Mouse (Mus musculus) neural tube, embryonic 13.5 days (tissue): ENCODE results near the gene Crybg2. TPM values are rescaled to one million over a fixed set of nuclear protein-coding genes. Genes with fewer than 3 reads are reported as not detected.

Source experiments
- ATAC-seq: fragments of 200-750 bp; cut with Nextera tagmentation; 2 replicates; pipeline ENCODE4 v1.8.0; 2017; ENCODE audit warnings: low read depth, mild to moderate bottlenecking, moderate TSS enrichment, moderate library complexity
- H3K27ac ChIP-seq: fragments of 300-500 bp; sonication (generic); replicated peaks from 2 replicates; pipeline ENCODE4 v1.5.1; 2015; ENCODE audit warnings: moderate library complexity, mild to moderate bottlenecking, inconsistent platforms
- H3K27me3 ChIP-seq: fragments of 300-500 bp; sonication (generic); 2 replicates; pipeline ENCODE4 v1.6.1; 2015; ENCODE audit warnings: mild to moderate bottlenecking, inconsistent platforms
- H3K36me3 ChIP-seq: fragments of 300-500 bp; sonication (generic); 2 replicates; pipeline ENCODE4 v1.6.1; 2015; ENCODE audit warnings: mild to moderate bottlenecking, inconsistent platforms
- H3K4me1 ChIP-seq: fragments of 300-500 bp; sonication (generic); replicated peaks from 2 replicates; pipeline ENCODE4 v1.6.1; 2015; ENCODE audit warnings: inconsistent platforms
- H3K4me2 ChIP-seq: fragments of 300-500 bp; sonication (generic); 2 replicates; pipeline ENCODE4 v1.6.1; 2015; ENCODE audit warnings: inconsistent platforms, mild to moderate bottlenecking, moderate library complexity
- H3K4me3 ChIP-seq: fragments of 300-500 bp; sonication (generic); 2 replicates; pipeline ENCODE4 v1.5.1; 2015; ENCODE audit warnings: mild to moderate bottlenecking, inconsistent platforms
- H3K9ac ChIP-seq: fragments of 300-500 bp; sonication (generic); 2 replicates; pipeline ENCODE4 v1.6.1; 2015; ENCODE audit warnings: moderate library complexity, mild to moderate bottlenecking, inconsistent platforms
- H3K9me3 ChIP-seq: fragments of 300-500 bp; sonication (generic); 2 replicates; pipeline ENCODE4 v1.6.1; 2016; ENCODE audit warnings: inconsistent platforms
- WGBS: fragments of 180-500 bp; shearing (Covaris S2); methylation state at CpG from one replicate; pipeline ENCODE4 v1.1.7; 2015; 5-methylcytosine and 5-hydroxymethylcytosine counted together
- polyA plus RNA-seq: library from polyadenylated mRNA; unstranded; fragments of >200 nt; fragmentation: Nextera tagmentation; extraction: Ambion mirVana; gene quantifications from 2 replicates; pipeline ENCODE4 v1.2.1, GENCODE M21; 2015

The Crybg2 gene
- polyA plus RNA-seq, 1 experiment from 2014 or later = 1.7 TPM

GRCm38 (mm10) chr4:134061944-134062446 is 1.4 kb downstream of the Crybg2 start:
- no peak overlapping the region for H3K9ac ChIP-seq
- WGBS = 54% methylated on average over 8 of the region's 8 CpGs
- H3K4me1 ChIP-seq = no peaks in the 10 kb centered on the region
- no peak overlapping the region for H3K4me2 ChIP-seq
- H3K36me3 ChIP-seq = no peaks in the 10 kb centered on the region
- no peaks in the 10 kb centered on the region for H3K9me3 ChIP-seq
- peaks cover 31% of the 10 kb centered on the region for H3K27me3 ChIP-seq
- no peak overlapping the region for H3K4me3 ChIP-seq
- no peak overlapping the region for H3K27ac ChIP-seq
- ATAC-seq = no peak

DNA sequence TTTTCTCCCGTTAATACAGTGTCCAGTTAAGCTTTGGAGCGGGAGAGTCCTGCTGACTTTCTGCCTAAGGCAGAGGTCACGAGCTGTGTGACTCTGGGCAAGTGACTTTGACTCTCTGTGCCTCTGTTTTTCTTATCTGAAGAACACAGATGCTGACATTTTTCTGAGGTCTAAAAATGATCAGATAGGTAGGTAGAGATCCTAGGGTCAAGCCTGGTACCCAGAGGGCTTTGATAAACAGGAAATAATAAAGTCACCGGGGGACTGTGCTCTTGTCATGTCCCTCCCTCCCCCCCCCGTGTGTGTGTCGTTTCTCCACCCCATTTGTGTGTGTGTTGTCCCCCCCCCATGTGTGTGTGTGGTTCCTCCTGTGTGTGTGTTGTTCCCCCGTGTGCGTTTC is 1.9 kb downstream of the Crybg2 start:
- Histone ChIP-seq H3K4me1 (no peaks in the 10 kb centered on the region), H3K9ac (no peak overlapping the region), H3K4me2 (no peak overlapping the region), H3K36me3 (no peaks in the 10 kb centered on the region), H3K27ac (no peak overlapping the region), H3K4me3 (no peak overlapping the region), H3K27me3 (peaks cover 31% of the 10 kb centered on the region), H3K9me3 (no peaks in the 10 kb centered on the region)
- 63% methylated on average over 8 of the region's 8 CpGs for WGBS
- no peak for ATAC-seq

- H3K9ac ChIP-seq = no peak overlapping the region
- no peaks in the 10 kb centered on the region for H3K9me3 ChIP-seq
- no peak for ATAC-seq
- H3K27me3 ChIP-seq = peaks cover 23% of the 10 kb centered on the region
- H3K4me2 ChIP-seq = no peak overlapping the region
- no peaks in the 10 kb centered on the region for H3K4me1 ChIP-seq
- H3K36me3 ChIP-seq = no peaks in the 10 kb centered on the region
- 30% methylated on average over 23 of the region's 23 CpGs for WGBS
- no peak overlapping the region for H3K4me3 ChIP-seq
- H3K27ac ChIP-seq = no peak overlapping the region
Observed at GRCm38 (mm10) chr4:134065431-134066004, 4.9 kb downstream of the Crybg2 start.

GRCm38 (mm10) chr4:134067383-134067782 is 6.8 kb downstream of the Crybg2 start:
- Histone ChIP-seq H3K36me3 (no peaks in the 10 kb centered on the region), H3K4me2 (no peak overlapping the region), H3K4me3 (no peak overlapping the region), H3K27ac (no peak overlapping the region), H3K4me1 (no peaks in the 10 kb centered on the region), H3K9ac (no peak overlapping the region), H3K27me3 (peaks cover 19% of the 10 kb centered on the region), H3K9me3 (no peaks in the 10 kb centered on the region)
- ATAC-seq = no peak
- WGBS = 95% methylated on average over 8 of the region's 8 CpGs

- WGBS = 79% methylated on average over 7 of the region's 7 CpGs
- H3K9ac ChIP-seq = no peak overlapping the region
- H3K4me3 ChIP-seq = no peak overlapping the region
- H3K9me3 ChIP-seq = no peaks in the 10 kb centered on the region
- no peaks in the 10 kb centered on the region for H3K4me1 ChIP-seq
- H3K27ac ChIP-seq = no peak overlapping the region
- peaks cover 19% of the 10 kb centered on the region for H3K27me3 ChIP-seq
- H3K36me3 ChIP-seq = no peaks in the 10 kb centered on the region
- H3K4me2 ChIP-seq = no peak overlapping the region
- ATAC-seq = no peak
Observed at GRCm38 (mm10) chr4:134067833-134068544, 7.4 kb downstream of the Crybg2 start.

DNA sequence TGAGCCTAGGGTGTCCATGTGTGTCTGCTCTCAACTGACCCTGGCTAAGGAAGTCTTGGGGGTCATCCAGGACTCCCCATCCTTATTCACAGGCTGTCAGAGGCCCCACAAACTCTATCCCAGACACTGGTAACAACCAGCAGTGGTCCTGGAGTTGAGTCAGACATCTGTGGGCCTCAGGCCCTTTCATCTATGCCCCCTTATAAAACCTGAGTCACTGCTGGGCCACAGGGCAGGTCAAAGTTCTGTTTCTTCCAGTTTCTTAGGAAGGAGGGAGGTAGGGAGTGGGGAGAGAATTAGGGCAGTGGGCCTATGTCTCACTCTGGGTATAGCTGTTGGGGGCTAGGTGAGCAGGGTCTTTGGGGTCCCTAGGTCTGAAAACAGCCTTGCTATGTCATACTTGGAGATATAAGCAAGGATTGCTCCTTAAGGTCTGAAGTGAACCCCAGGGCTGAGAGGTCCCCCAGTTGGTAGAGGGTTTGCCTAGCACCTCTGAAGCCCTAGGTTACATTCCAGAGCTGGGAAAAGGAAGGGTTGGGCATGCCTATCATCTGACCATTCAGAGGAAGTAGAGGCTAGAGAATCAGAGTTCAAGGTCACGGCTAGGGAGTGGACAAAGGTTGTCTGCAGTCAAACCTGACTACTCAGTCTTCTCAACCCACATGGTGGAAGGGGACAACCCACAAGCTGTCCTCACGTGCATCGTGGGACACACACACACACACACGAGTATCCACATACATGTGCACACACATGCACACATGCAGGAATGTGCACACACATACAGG is 8.4 kb downstream of the Crybg2 start:
- no peaks in the 10 kb centered on the region for H3K36me3 ChIP-seq
- no peak overlapping the region for H3K27ac ChIP-seq
- ATAC-seq = no peak
- no peaks in the 10 kb centered on the region for H3K4me1 ChIP-seq
- no peak overlapping the region for H3K4me3 ChIP-seq
- H3K9ac ChIP-seq = no peak overlapping the region
- H3K4me2 ChIP-seq = no peak overlapping the region
- H3K27me3 ChIP-seq = peaks cover 19% of the 10 kb centered on the region
- no peaks in the 10 kb centered on the region for H3K9me3 ChIP-seq
- WGBS = 90% methylated on average over 4 of the region's 4 CpGs

GRCm38 (mm10) chr4:134078694-134079093 is 18.1 kb downstream of the Crybg2 start:
- no peak for ATAC-seq
- H3K27ac ChIP-seq = no peak overlapping the region
- H3K27me3 ChIP-seq = peaks cover 31% of the 10 kb centered on the region
- H3K36me3 ChIP-seq = no peaks in the 10 kb centered on the region
- H3K9me3 ChIP-seq = no peaks in the 10 kb centered on the region
- WGBS = 22% methylated on average over 3 of the region's 3 CpGs
- no peak overlapping the region for H3K4me3 ChIP-seq
- H3K4me1 ChIP-seq = peaks cover 10% of the 10 kb centered on the region
- H3K4me2 ChIP-seq = no peak overlapping the region
- no peak overlapping the region for H3K9ac ChIP-seq

DNA sequence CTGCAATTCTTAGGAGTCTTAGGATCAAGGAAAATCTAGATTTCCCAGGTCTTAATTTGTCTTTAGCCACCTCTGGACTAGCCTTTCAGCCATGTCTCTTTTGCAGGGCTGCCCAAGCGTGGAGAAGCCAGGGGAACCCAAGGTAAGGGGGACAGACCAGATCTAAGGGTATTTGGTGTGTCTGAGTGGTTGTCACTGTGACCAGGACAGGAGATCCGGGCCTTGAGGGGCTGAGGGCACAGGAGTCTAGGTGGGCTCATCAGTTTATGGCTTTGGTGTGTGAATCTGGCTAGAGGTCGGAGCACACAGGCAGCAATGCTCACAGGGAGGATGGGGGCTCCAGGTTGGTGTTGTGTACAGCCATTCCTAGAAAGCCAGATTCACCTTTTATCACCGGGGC is 20.1 kb downstream of the Crybg2 start:
- no peaks in the 10 kb centered on the region; the same call in 1 of the 2 replicates for H3K9me3 ChIP-seq
- H3K4me2 ChIP-seq = no peak overlapping the region
- H3K27ac ChIP-seq = no peak overlapping the region
- ATAC-seq = no peak
- H3K27me3 ChIP-seq = peaks cover 31% of the 10 kb centered on the region
- peaks cover 10% of the 10 kb centered on the region for H3K4me1 ChIP-seq
- 81% methylated on average over 4 of the region's 4 CpGs for WGBS
- H3K36me3 ChIP-seq = no peaks in the 10 kb centered on the region
- H3K9ac ChIP-seq = no peak overlapping the region
- no peak overlapping the region for H3K4me3 ChIP-seq

GRCm38 (mm10) chr4:134081730-134082386 is 21.2 kb downstream of the Crybg2 start:
- H3K4me2 ChIP-seq = peak overlapping the region; percentile 70
- H3K27me3 ChIP-seq = peaks cover 31% of the 10 kb centered on the region
- no peak overlapping the region for H3K27ac ChIP-seq
- H3K4me3 ChIP-seq = peak overlapping the region; percentile 43
- peak; percentile 80 for ATAC-seq
- peak overlapping the region; percentile 45 for H3K9ac ChIP-seq
- peaks cover 10% of the 10 kb centered on the region for H3K4me1 ChIP-seq
- H3K36me3 ChIP-seq = no peaks in the 10 kb centered on the region
- under 1% methylated on average over 41 of the region's 41 CpGs for WGBS
- H3K9me3 ChIP-seq = no peaks in the 10 kb centered on the region; the same call in 1 of the 2 replicates

DNA sequence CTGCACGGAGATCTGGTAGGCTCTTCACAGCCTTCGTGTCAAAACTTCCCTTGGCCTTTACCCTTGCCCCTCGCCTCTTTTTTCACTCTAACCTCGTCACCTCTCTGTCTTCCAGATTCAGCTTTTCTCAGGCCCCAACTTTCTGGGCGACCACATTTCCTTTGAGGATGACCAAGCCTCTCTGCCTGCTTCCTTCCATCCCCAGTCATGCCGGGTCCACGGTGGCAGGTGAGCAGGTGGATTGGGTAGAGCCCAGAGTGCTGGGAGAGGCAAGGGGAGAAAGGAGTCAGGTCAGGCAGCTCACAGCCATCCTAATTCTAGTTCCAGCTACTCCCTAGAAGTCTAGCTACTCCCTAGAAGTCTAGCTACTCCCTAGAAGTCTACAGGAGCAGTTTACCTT is 21.8 kb downstream of the Crybg2 start:
- H3K4me1 ChIP-seq = peaks cover 10% of the 10 kb centered on the region
- no peaks in the 10 kb centered on the region for H3K36me3 ChIP-seq
- H3K4me2 ChIP-seq = peak overlapping the region; percentile 70
- no peak overlapping the region for H3K27ac ChIP-seq
- H3K9me3 ChIP-seq = no peaks in the 10 kb centered on the region; the same call in 1 of the 2 replicates
- no peak for ATAC-seq
- peak overlapping the region; percentile 45 for H3K9ac ChIP-seq
- WGBS = 9% methylated on average over 7 of the region's 7 CpGs
- H3K27me3 ChIP-seq = peaks cover 31% of the 10 kb centered on the region
- H3K4me3 ChIP-seq = peak overlapping the region; percentile 43

GRCm38 (mm10) chr4:134084999-134085398 is 24.4 kb downstream of the Crybg2 start:
- H3K9me3 ChIP-seq = no peaks in the 10 kb centered on the region; the same call in 1 of the 2 replicates
- H3K4me2 ChIP-seq = no peak overlapping the region
- 87% methylated on average over 4 of the region's 4 CpGs for WGBS
- no peak for ATAC-seq
- no peak overlapping the region for H3K4me3 ChIP-seq
- peaks cover 31% of the 10 kb centered on the region for H3K27me3 ChIP-seq
- no peak overlapping the region for H3K27ac ChIP-seq
- H3K9ac ChIP-seq = no peak overlapping the region
- peaks cover 10% of the 10 kb centered on the region for H3K4me1 ChIP-seq
- no peaks in the 10 kb centered on the region for H3K36me3 ChIP-seq
